Mouse (Mus musculus): Measurements from ENCODE around the gene Ubr2. TPM values are rescaled to one million over a fixed set of nuclear protein-coding genes. Genes with fewer than 3 reads are reported as not detected.
A peak's percentile ranks its signal among the peaks of the same experiment; 100 is the strongest.

Gene Ubr2
- total RNA-seq, 2 experiments from 2014 or later, result 50.5 to 53.5 TPM

- peak; percentile 66 to 74 for DNase-seq (ENCODE audit: low spot score in 2 of 2)
- intact Hi-C loops (cut with DNase I), result no loop called here
These were observed 76.6 kb downstream of the Ubr2 start for GRCm38 (mm10) chr17:46933557-46934348.

GRCm38 (mm10) chr17:46932961-46933360 lies 77.4 kb downstream of the Ubr2 start:
- no peak for DNase-seq (ENCODE audit: low spot score in 2 of 2)
- intact Hi-C loops (cut with DNase I), result no loop called here

GRCm38 (mm10) chr17:46929897-46930296 lies 80.5 kb downstream of the Ubr2 start:
- no peak for DNase-seq (ENCODE audit: low spot score in 2 of 2)
- intact Hi-C loops (cut with DNase I), result no loop called here

- intact Hi-C loops (cut with DNase I), result no loop called here
- no peak for DNase-seq (ENCODE audit: low spot score in 2 of 2)
These were observed 81.1 kb downstream of the Ubr2 start for GRCm38 (mm10) chr17:46929277-46929676.

- no peak for DNase-seq (ENCODE audit: low spot score in 2 of 2)
- intact Hi-C loops (cut with DNase I), result no loop called here
These were observed 82.6 kb downstream of the Ubr2 start for GRCm38 (mm10) chr17:46927781-46928180.

GRCm38 (mm10) chr17:46926941-46927340 lies 83.4 kb downstream of the Ubr2 start:
- intact Hi-C loops (cut with DNase I), result no loop called here
- DNase-seq (ENCODE audit: low spot score in 2 of 2), result no peak

GRCm38 (mm10) chr17:46926192-46926591 lies 84.2 kb downstream of the Ubr2 start:
- intact Hi-C loops (cut with DNase I), result no loop called here

GRCm38 (mm10) chr17:46920855-46921254 lies 89.5 kb downstream of the Ubr2 start:
- no peak for DNase-seq (ENCODE audit: low spot score in 2 of 2)
- intact Hi-C loops (cut with DNase I), result no loop called here

More at GRCm38 (mm10) chr17:46926192-46926591, 84.2 kb downstream of the Ubr2 start:
- no peak for DNase-seq (ENCODE audit: low spot score in 2 of 2)

- DNase-seq (ENCODE audit: low spot score in 2 of 2), result no peak
- intact Hi-C loops (cut with DNase I), result no loop called here
These were observed 91.4 kb downstream of the Ubr2 start for GRCm38 (mm10) chr17:46918951-46919350.

- intact Hi-C loops (cut with DNase I), result no loop called here
- DNase-seq (ENCODE audit: low spot score in 2 of 2), result no peak
These were observed 95.2 kb downstream of the Ubr2 start for GRCm38 (mm10) chr17:46915129-46915528.

GRCm38 (mm10) chr17:46912331-46912730 lies 98.0 kb downstream of the Ubr2 start:
- intact Hi-C loops (cut with DNase I), result no loop called here
- DNase-seq (ENCODE audit: low spot score in 2 of 2), result no peak

- DNase-seq (ENCODE audit: low spot score in 2 of 2), result no peak
- intact Hi-C loops (cut with DNase I), result no loop called here
These were observed 100.2 kb downstream of the Ubr2 start, which contains the start of gene Prph2 for GRCm38 (mm10) chr17:46910186-46910585. TSS of gene Prph2 (plus strand) at chr17:46910459.

- peak; percentile 63 to 78 for DNase-seq (ENCODE audit: low spot score in 2 of 2)
- intact Hi-C loops (cut with DNase I), result no loop called here
These were observed 106.4 kb downstream of the Ubr2 start for GRCm38 (mm10) chr17:46903876-46904490.

- intact Hi-C loops (cut with DNase I), result no loop called here
- no peak for DNase-seq (ENCODE audit: low spot score in 2 of 2)
These were observed 109.4 kb downstream of the Ubr2 start for GRCm38 (mm10) chr17:46900941-46901340.

- DNase-seq (ENCODE audit: low spot score in 2 of 2), result no peak
- intact Hi-C loops (cut with DNase I), result no loop called here
These were observed 113.0 kb downstream of the Ubr2 start for GRCm38 (mm10) chr17:46897221-46897950.

- intact Hi-C loops (cut with DNase I), result no loop called here
- no peak for DNase-seq (ENCODE audit: low spot score in 2 of 2)
These were observed 114.9 kb downstream of the Ubr2 start for GRCm38 (mm10) chr17:46895426-46895825.

GRCm38 (mm10) chr17:46890843-46891594 lies 119.3 kb downstream of the Ubr2 start:
- intact Hi-C loops (cut with DNase I), result loop anchor here (1.0 kb wide), 1 partner anchor 33 kb away; the partner anchor contains the start of gene Bicral

GRCm38 (mm10) chr17:46890116-46890815 lies 120.1 kb downstream of the Ubr2 start, which contains the start of gene Tbcc:
TSS of gene Tbcc (plus strand) at chr17:46890684.
- peak; percentile 98 for DNase-seq (ENCODE audit: low spot score in 2 of 2)
- intact Hi-C loops (cut with DNase I), result loop anchor here (1.0 kb wide), 1 partner anchor 32 kb away; the partner anchor contains the start of gene Bicral

More at GRCm38 (mm10) chr17:46890843-46891594, 119.3 kb downstream of the Ubr2 start:
- peak; percentile 41 to 53 for DNase-seq (ENCODE audit: low spot score in 2 of 2)

Measured in left cerebral cortex, postnatal 14 days (tissue).